8 mouse cellular contexts compared by ENCODE assay signal in the genomic region with DNA sequence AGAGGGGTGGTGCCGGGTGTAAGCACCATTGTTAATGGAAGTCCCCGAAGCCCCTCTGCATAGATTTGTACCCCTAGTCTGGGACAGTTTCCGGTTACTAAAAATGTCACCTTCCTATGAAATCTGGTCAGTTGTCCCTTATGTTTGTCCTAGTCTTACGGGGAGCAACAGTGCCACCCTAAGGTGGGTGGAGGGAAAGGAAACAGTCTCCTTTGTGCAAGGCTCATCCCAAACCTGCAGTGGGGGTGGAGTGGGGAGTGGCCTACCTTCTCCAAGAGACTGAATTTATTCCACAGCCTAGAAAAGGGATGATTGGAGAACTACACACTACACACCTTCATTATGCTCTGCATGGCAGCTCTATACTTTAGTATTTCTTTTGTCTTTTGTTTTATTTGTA. TPM values are rescaled to one million over a fixed set of nuclear protein-coding genes. Genes with fewer than 3 reads are reported as not detected.
DNase-seq lines count a peak whose midpoint lies in the region; TF ChIP-seq lines count a peak whose summit lies in the region.
"Had no signal": no experiment of that assay in that cellular context is flagged by ENCODE, and none has a peak within 500 bp of the region (broad histone marks: within the 10 kb centered on the region; RNA-seq: fewer than 3 reads in every experiment).

No protein-coding gene starts in this region.

- H3K27ac ChIP-seq in left cerebral cortex, adult 2 months, result no peak overlapping the region
- no peak overlapping the region for H3K27ac ChIP-seq in liver, adult 2 months (replicated peaks; ENCODE audit: insufficient read depth, low read depth, low read length)
- H3K27ac ChIP-seq: limb, embryonic 15.5 days had no signal

- TF ChIP-seq POLR2A in liver, adult 2 months (IDR thresholded peaks at IDR 0.05; ENCODE audit: extremely low read depth, insufficient read depth, low read length), result no peak

- peaks cover 15% of the 10 kb centered on the region; the same call in 1 of the 2 replicates for H3K36me3 ChIP-seq in liver, adult 2 months (ENCODE audit: control insufficient read depth, insufficient read depth, low read length)

- intact Hi-C loops in left cerebral cortex, adult 2 months (cut with DNase I), result loop anchor here (10.0 kb wide), 2 partner anchors 82 to 162 kb away; a partner anchor contains a TSS

- DNase-seq in left cerebral cortex, adult 2 months (ENCODE audit: extremely low spot score in 1 of 2, low spot score in 2 of 2), result peak; percentile 39 to 45
- no peak for DNase-seq in left cerebral cortex, adult 8-10 months (ENCODE audit: low spot score in 2 of 2)
- DNase-seq in MEL-GATA-1-ER (ENCODE audit: extremely low read depth, low read depth), result peak; percentile 27
- peak; percentile 70 for DNase-seq in cerebellum, adult 11-12 months
- DNase-seq in heart, postnatal 4 days, result peak; percentile 60
- peak; percentile 53 for DNase-seq in liver, adult 2 months (ENCODE audit: extremely low read depth, low read depth, low spot score)
- peak; percentile 61 for DNase-seq in retina, postnatal 1 day

- no peaks in the 10 kb centered on the region for H3K4me1 ChIP-seq in liver, adult 2 months (ENCODE audit: control insufficient read depth, insufficient read depth, low read length)

- no peaks in the 10 kb centered on the region for H3K79me2 ChIP-seq in liver, adult 2 months (ENCODE audit: control insufficient read depth, insufficient read depth, low read length)

- TF ChIP-seq CTCF in left cerebral cortex, adult 2 months (IDR thresholded peaks at IDR 0.05), result peak; percentile 65
- TF ChIP-seq CTCF in liver, adult 2 months (IDR thresholded peaks at IDR 0.05; ENCODE audit: low read depth, low read length), result peak; percentile 65

- no peak overlapping the region for H3K4me3 ChIP-seq in left cerebral cortex, adult 2 months
- H3K4me3 ChIP-seq in liver, adult 2 months (ENCODE audit: insufficient read depth, low read depth, low read length), result no peak overlapping the region
- H3K4me3 ChIP-seq: limb, embryonic 15.5 days had no signal

- H3K9ac ChIP-seq in liver, adult 2 months (ENCODE audit: low read depth, low read length), result no peak overlapping the region
- H3K9ac ChIP-seq: limb, embryonic 15.5 days had no signal

- 57% methylated on average over 4 of the region's 4 CpGs for WGBS in liver, adult 2 months

- no peaks in the 10 kb centered on the region for H3K27me3 ChIP-seq in liver, adult 2 months (ENCODE audit: control insufficient read depth, insufficient read depth, low read length)
- H3K27me3 ChIP-seq: limb, embryonic 15.5 days had no signal

RNA-seq across cellular contexts. Expression of a gene that starts 55.3 kb away (rescaled TPM):
- total RNA-seq in left cerebral cortex, adult 2 months (2021), result 100 to 1,000 TPM in 1 of 2 experiments, 10 to 100 TPM in 1; 98.5 to 117 TPM
- 100 to 1,000 TPM in 2 of 4 experiments, 10 to 100 TPM in 2; 87.2 to 123 (median 102) TPM for total RNA-seq in left cerebral cortex, adult 8-10 months (2022)
- total RNA-seq in heart, postnatal 4 days (2021), result 10 to 100 TPM; 15.0 to 18.3 TPM
- 12.1 and 33.2 TPM in 2 replicates for total RNA-seq in liver, adult 2 months (2014; rRNA removed)
- 30.3 TPM in 2 replicates for polyA plus RNA-seq in liver, adult 2 months (2012; rRNA removed)

Comparison
In these comparisons a context has a peak if more than half of its experiments do, and no peak if none do; other contexts are left out.
1. DNase-seq: peak in left cerebral cortex, adult 2 months (2 of 2), MEL-GATA-1-ER (single experiment), cerebellum, adult 11-12 months (single experiment), heart, postnatal 4 days (single experiment), liver, adult 2 months (single experiment) and retina, postnatal 1 day (single experiment); none in left cerebral cortex, adult 8-10 months (0 of 2).